Mouse (Mus musculus) heart, postnatal 10 days (tissue): ENCODE measurements around the gene Klk1b3. TPM values are rescaled to one million over a fixed set of nuclear protein-coding genes. Genes with fewer than 3 reads are reported as not detected.
"Not testable (repeated sequence)": the region's sequence is repeated elsewhere in the genome, so short reads cannot be mapped to it uniquely, and the experiment has no call there.

Experiments used
- DNase-seq, 2 experiments: peaks; one replicate each; pipeline ENCODE4 v3.0.0; 2021
- intact Hi-C: fragments of 180-260 bp; cut with DNase I; formaldehyde crosslinking; loops from one replicate; pipeline ENCODE4 v1.15.1; 2025
- total RNA-seq, 2 experiments: library from RNA; stranded (reverse); gene quantifications; 2 replicates each; pipeline ENCODE4 v1.2.3; 2021

Klk1b3 gene
- total RNA-seq, result not detected

GRCm38 (mm10) chr7:44197891-44198290 is at the start of gene Klk1b3:
Gene Klk1b3 (plus strand): TSS chr7:44198191.
- intact Hi-C loops, result no loop called here
- no peak for DNase-seq

- intact Hi-C loops, result no loop called here
- no peak for DNase-seq
Measured at GRCm38 (mm10) chr7:44179299-44180045, 18.5 kb upstream of the Klk1b3 start.

- DNase-seq, intact Hi-C loops: not testable (repeated sequence)
Measured at GRCm38 (mm10) chr7:44186516-44186915, 11.5 kb upstream of the Klk1b3 start.

- DNase-seq, intact Hi-C loops: not testable (repeated sequence)
Measured at GRCm38 (mm10) chr7:44187936-44188335, 10.1 kb upstream of the Klk1b3 start, which contains the start of gene Klk1b24. Gene Klk1b24 (plus strand): TSS chr7:44188236.

- intact Hi-C loops, DNase-seq: not testable (repeated sequence)
Measured at GRCm38 (mm10) chr7:44193466-44193865, 4.5 kb upstream of the Klk1b3 start.

- DNase-seq, intact Hi-C loops: not testable (repeated sequence)
Measured at GRCm38 (mm10) chr7:44207135-44207534, 9.1 kb downstream of the Klk1b3 start, which contains the start of gene Klk1b4. Gene Klk1b4 (plus strand): TSS chr7:44207435.

GRCm38 (mm10) chr7:44208307-44208706 is 10.3 kb downstream of the Klk1b3 start:
- intact Hi-C loops, result no loop called here
- DNase-seq, result no peak

- DNase-seq, result no peak
- intact Hi-C loops, result no loop called here
Measured at GRCm38 (mm10) chr7:44215645-44216044, 17.7 kb downstream of the Klk1b3 start, which contains the start of gene Klk1b5. Gene Klk1b5 (plus strand): TSS chr7:44215945.

GRCm38 (mm10) chr7:44221601-44222000 is 23.6 kb downstream of the Klk1b3 start:
- intact Hi-C loops, DNase-seq: not testable (repeated sequence)

- intact Hi-C loops, DNase-seq: not testable (repeated sequence)
Measured at GRCm38 (mm10) chr7:44222335-44222734, 24.3 kb downstream of the Klk1b3 start.

GRCm38 (mm10) chr7:44225076-44225475 is 27.1 kb downstream of the Klk1b3 start, which contains the start of gene Klk1:
Gene Klk1 (plus strand): TSS chr7:44225360.
- intact Hi-C loops, result no loop called here
- no peak for DNase-seq

GRCm38 (mm10) chr7:44235909-44236308 is 37.9 kb downstream of the Klk1b3 start, which contains the start of gene Gm36864:
Gene Gm36864 (plus strand): TSS chr7:44236177.
- intact Hi-C loops, result no loop called here
- no peak for DNase-seq

GRCm38 (mm10) chr7:44239913-44240312 is 41.9 kb downstream of the Klk1b3 start:
- DNase-seq, result no peak
- intact Hi-C loops, result loop anchor here (10.0 kb wide), 2 partner anchors 565 to 795 kb away; partner anchors contain the start of genes Cldnd2, Ctu1, Etfb and Gm45233

- DNase-seq, result no peak
- intact Hi-C loops, result loop anchor here (10.0 kb wide), 2 partner anchors 566 to 796 kb away; partner anchors contain the start of genes Cldnd2, Ctu1, Etfb and Gm45233
Measured at GRCm38 (mm10) chr7:44240712-44241111, 42.7 kb downstream of the Klk1b3 start.

- DNase-seq, result no peak
- intact Hi-C loops, result loop anchor here (10.0 kb wide), 2 partner anchors 566 to 796 kb away; partner anchors contain the start of genes Cldnd2, Ctu1, Etfb and Gm45233
Measured at GRCm38 (mm10) chr7:44241163-44241562, 43.2 kb downstream of the Klk1b3 start.

- intact Hi-C loops, result loop anchor here (10.0 kb wide), 2 partner anchors 569 to 799 kb away; partner anchors contain the start of genes Cldnd2, Ctu1, Etfb and Gm45233
- no peak for DNase-seq
Measured at GRCm38 (mm10) chr7:44244080-44244479, 46.1 kb downstream of the Klk1b3 start.

GRCm38 (mm10) chr7:44246055-44246983 is 48.3 kb downstream of the Klk1b3 start, which contains the start of the genes 1700028J19Rik and 2410002F23Rik:
Gene 1700028J19Rik (minus strand): TSS chr7:44246695.
Gene 2410002F23Rik (plus strand): TSS chr7:44246722.
- peak; percentile 94 to 95 for DNase-seq
- intact Hi-C loops, result loop anchor here (5.0 to 10.0 kb wide), 3 partner anchors 301 to 802 kb away; partner anchors contain the start of genes Cldnd2, Ctu1, Etfb and Gm45233

GRCm38 (mm10) chr7:44246984-44247470 is 49.0 kb downstream of the Klk1b3 start:
- intact Hi-C loops, result loop anchor here (5.0 to 10.0 kb wide), 3 partner anchors 300 to 802 kb away; partner anchors contain the start of genes Cldnd2, Ctu1, Etfb and Gm45233
- DNase-seq, result no peak

- intact Hi-C loops, result loop anchor here (2.0 to 10.0 kb wide), 4 partner anchors 59 to 803 kb away; partner anchors contain the start of genes Cldnd2, Clec11a, Ctu1 and Etfb
- no peak for DNase-seq
Measured at GRCm38 (mm10) chr7:44247971-44248370, 50.0 kb downstream of the Klk1b3 start.

GRCm38 (mm10) chr7:44249248-44249647 is 51.3 kb downstream of the Klk1b3 start:
- DNase-seq, result no peak
- intact Hi-C loops, result loop anchor here (2.0 to 10.0 kb wide), 4 partner anchors 58 to 804 kb away; partner anchors contain the start of genes Cldnd2, Clec11a, Ctu1 and Etfb
